Mouse (Mus musculus) embryonic facial prominence, embryonic 12.5 days (tissue): ENCODE measurements at regions not wholly inside any gene's neighbourhood (a gene's known extent, or its start where the extent isn't known, plus 50 kb on each side); places are given as distances from the start of the nearest gene placed in this dataset.

ENCODE experiments used
- ATAC-seq: fragments of 200-750 bp; cut with Nextera tagmentation; 2 replicates; pipeline ENCODE4 v1.8.0; 2017; ENCODE audit not compliant: insufficient number of reproducible peaks, insufficient read depth, low FRiP score, low TSS enrichment
- H3K27ac ChIP-seq: fragments of 300-500 bp; sonication (generic); 2 replicates; pipeline ENCODE4 v1.5.1; 2016; ENCODE audit warnings: mild to moderate bottlenecking
- H3K27me3 ChIP-seq: fragments of 300-500 bp; sonication (generic); 2 replicates; pipeline ENCODE4 v1.6.1; 2016; ENCODE audit warnings: mild to moderate bottlenecking, moderate library complexity
- H3K36me3 ChIP-seq: fragments of 300-500 bp; sonication (generic); 2 replicates; pipeline ENCODE4 v1.6.1; 2016; ENCODE audit warnings: mild to moderate bottlenecking
- H3K4me1 ChIP-seq: fragments of 300-500 bp; sonication (generic); 2 replicates; pipeline ENCODE4 v1.6.1; 2016
- H3K4me2 ChIP-seq: fragments of 300-500 bp; sonication (generic); replicated peaks from 2 replicates; pipeline ENCODE4 v1.6.1; 2016; ENCODE audit warnings: mild to moderate bottlenecking, moderate library complexity
- H3K4me3 ChIP-seq: fragments of 300-500 bp; sonication (generic); 2 replicates; pipeline ENCODE4 v1.5.1; 2016; ENCODE audit warnings: mild to moderate bottlenecking
- H3K9ac ChIP-seq: fragments of 300-500 bp; sonication (generic); 2 replicates; pipeline ENCODE4 v1.6.1; 2016; ENCODE audit warnings: mild to moderate bottlenecking, moderate library complexity
- H3K9me3 ChIP-seq: fragments of 300-500 bp; sonication (generic); 2 replicates; pipeline ENCODE4 v1.6.1; 2016; ENCODE audit warnings: mild to moderate bottlenecking, moderate library complexity
- WGBS: fragments of 180-500 bp; shearing (Covaris S2); methylation state at CpG from one replicate; pipeline ENCODE4 v1.1.7; 2016; 5-methylcytosine and 5-hydroxymethylcytosine counted together

DNA sequence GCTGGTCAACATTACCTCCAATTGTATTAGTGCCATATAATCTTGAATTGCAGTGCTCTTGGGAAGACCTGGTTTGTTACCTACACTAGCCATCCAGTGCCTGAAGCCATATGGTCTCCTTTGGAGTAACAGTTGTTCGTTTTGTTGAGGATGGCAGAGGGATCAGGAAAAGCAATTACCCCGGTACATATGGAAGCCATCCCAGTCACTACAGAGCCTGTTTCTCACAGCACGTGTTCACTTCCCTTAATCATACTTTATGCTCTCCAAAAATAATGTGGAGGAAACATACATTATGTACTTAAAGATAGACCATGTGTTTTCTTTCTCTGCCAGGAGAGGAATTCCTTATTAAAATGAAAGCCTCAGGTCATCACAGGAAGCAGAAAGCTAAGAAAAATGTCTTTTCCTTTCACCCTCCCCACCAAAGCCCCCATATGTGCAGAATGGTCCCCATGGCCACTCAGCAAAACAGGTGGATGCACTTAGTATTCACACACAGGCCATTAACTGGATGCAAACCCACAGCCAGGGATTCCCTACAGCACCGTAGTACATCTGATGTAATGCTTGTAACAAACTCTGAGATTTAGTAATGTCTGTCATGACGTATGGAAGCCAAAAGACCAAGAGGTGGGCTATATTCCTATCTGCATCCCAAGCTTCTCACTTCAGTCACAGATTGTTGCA lies 397.4 kb upstream of the Mctp2 start:
- Histone ChIP-seq H3K4me3 (no peak overlapping the region), H3K36me3 (no peaks in the 10 kb centered on the region), H3K27me3 (no peaks in the 10 kb centered on the region), H3K9me3 (no peaks in the 10 kb centered on the region), H3K27ac (no peak overlapping the region), H3K9ac (no peak overlapping the region), H3K4me1 (no peaks in the 10 kb centered on the region), H3K4me2 (no peak overlapping the region)
- WGBS, result 48% methylated on average over 5 of the region's 5 CpGs
- no peak for ATAC-seq

GRCm38 (mm10) chr7:72711193-72712131 lies 405.1 kb upstream of the Mctp2 start:
- no peak overlapping the region for H3K4me3 ChIP-seq
- no peak overlapping the region for H3K9ac ChIP-seq
- H3K27ac ChIP-seq, result peak overlapping the region; percentile 41; the same call in 1 of the 2 replicates
- H3K36me3 ChIP-seq, result no peaks in the 10 kb centered on the region
- 47% methylated on average over 8 of the region's 8 CpGs for WGBS
- peaks cover 14% of the 10 kb centered on the region for H3K4me1 ChIP-seq
- H3K4me2 ChIP-seq, result no peak overlapping the region
- ATAC-seq, result 0 out of 2 replicates have a peak, but pooled peaks have one; percentile 15
- H3K9me3 ChIP-seq, result no peaks in the 10 kb centered on the region
- no peaks in the 10 kb centered on the region for H3K27me3 ChIP-seq

DNA sequence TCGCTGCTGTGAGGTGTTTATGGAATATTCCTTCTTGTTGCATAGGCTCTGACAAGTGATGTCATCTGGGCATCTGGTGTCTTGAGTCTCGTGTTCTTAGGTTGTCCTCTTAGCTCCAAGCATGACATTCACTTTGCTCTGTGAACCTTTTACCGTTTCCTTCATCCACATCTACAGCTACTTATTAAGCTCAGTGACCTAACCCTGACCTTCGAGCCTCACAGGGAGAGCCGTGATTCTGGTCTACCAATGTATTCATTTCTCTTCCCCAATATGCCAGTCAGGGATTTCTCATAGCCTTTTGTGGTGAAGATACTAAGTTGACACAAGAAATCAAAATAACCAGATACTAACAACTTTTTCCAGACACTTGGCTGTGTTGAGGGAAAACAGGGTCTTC lies 409.0 kb upstream of the Mctp2 start:
- Histone ChIP-seq H3K9me3 (no peaks in the 10 kb centered on the region), H3K4me2 (no peak overlapping the region), H3K4me3 (no peak overlapping the region), H3K27me3 (no peaks in the 10 kb centered on the region), H3K36me3 (no peaks in the 10 kb centered on the region), H3K27ac (no peak overlapping the region), H3K4me1 (peaks cover 14% of the 10 kb centered on the region), H3K9ac (no peak overlapping the region)
- no peak for ATAC-seq
- WGBS, result 54% methylated on average over 5 of the region's 5 CpGs

GRCm38 (mm10) chr7:72716051-72716450 lies 409.6 kb upstream of the Mctp2 start:
- no peaks in the 10 kb centered on the region for H3K36me3 ChIP-seq
- H3K9ac ChIP-seq, result no peak overlapping the region
- H3K27ac ChIP-seq, result no peak overlapping the region
- peaks cover 10% of the 10 kb centered on the region for H3K4me1 ChIP-seq
- H3K9me3 ChIP-seq, result no peaks in the 10 kb centered on the region
- no peak overlapping the region for H3K4me2 ChIP-seq
- H3K4me3 ChIP-seq, result no peak overlapping the region
- no peaks in the 10 kb centered on the region for H3K27me3 ChIP-seq
- WGBS, result 55% methylated on average over 1 of the region's 1 CpGs
- no peak for ATAC-seq

GRCm38 (mm10) chr7:72726214-72726854 lies 419.9 kb upstream of the Mctp2 start:
- 29% methylated on average over 9 of the region's 9 CpGs for WGBS
- Histone ChIP-seq H3K4me3 (no peak overlapping the region), H3K4me1 (peaks cover 10% of the 10 kb centered on the region), H3K27ac (no peak overlapping the region), H3K4me2 (no peak overlapping the region), H3K9ac (no peak overlapping the region), H3K9me3 (no peaks in the 10 kb centered on the region), H3K36me3 (no peaks in the 10 kb centered on the region), H3K27me3 (no peaks in the 10 kb centered on the region)
- no peak for ATAC-seq

- WGBS, result 67% methylated on average over 8 of the region's 8 CpGs
- H3K9ac ChIP-seq, result no peak overlapping the region
Measured at GRCm38 (mm10) chr7:72737792-72738191, 431.4 kb upstream of the Mctp2 start.

GRCm38 (mm10) chr7:72738324-72738944 lies 432.0 kb upstream of the Mctp2 start:
- H3K27ac ChIP-seq, result no peak overlapping the region
- no peaks in the 10 kb centered on the region for H3K9me3 ChIP-seq
- H3K4me1 ChIP-seq, result peaks cover 9% of the 10 kb centered on the region
- no peak overlapping the region for H3K9ac ChIP-seq
- no peak overlapping the region for H3K4me3 ChIP-seq
- no peak for ATAC-seq
- H3K4me2 ChIP-seq, result no peak overlapping the region
- H3K27me3 ChIP-seq, result no peaks in the 10 kb centered on the region
- no peaks in the 10 kb centered on the region for H3K36me3 ChIP-seq
- WGBS, result 58% methylated on average over 13 of the region's 13 CpGs

More at GRCm38 (mm10) chr7:72737792-72738191, 431.4 kb upstream of the Mctp2 start:
- H3K4me3 ChIP-seq, result no peak overlapping the region
- H3K27ac ChIP-seq, result no peak overlapping the region
- H3K4me1 ChIP-seq, result peaks cover 9% of the 10 kb centered on the region
- H3K27me3 ChIP-seq, result no peaks in the 10 kb centered on the region
- H3K36me3 ChIP-seq, result no peaks in the 10 kb centered on the region
- 0 out of 2 replicates have a peak, but pooled peaks have one; percentile 60 for ATAC-seq
- H3K4me2 ChIP-seq, result no peak overlapping the region
- H3K9me3 ChIP-seq, result no peaks in the 10 kb centered on the region

GRCm38 (mm10) chr7:72742376-72742775 lies 436.0 kb upstream of the Mctp2 start:
- ATAC-seq, result no peak
- H3K27ac ChIP-seq, result no peak overlapping the region
- 66% methylated on average over 2 of the region's 2 CpGs for WGBS

GRCm38 (mm10) chr7:72751501-72751917 lies 445.1 kb upstream of the Mctp2 start:
- no peaks in the 10 kb centered on the region for H3K9me3 ChIP-seq
- WGBS, result 22% methylated on average over 10 of the region's 10 CpGs

More at GRCm38 (mm10) chr7:72742376-72742775, 436.0 kb upstream of the Mctp2 start:
- no peaks in the 10 kb centered on the region for H3K36me3 ChIP-seq
- H3K9me3 ChIP-seq, result no peaks in the 10 kb centered on the region
- H3K9ac ChIP-seq, result no peak overlapping the region
- no peaks in the 10 kb centered on the region for H3K27me3 ChIP-seq
- peaks cover 9% of the 10 kb centered on the region for H3K4me1 ChIP-seq
- no peak overlapping the region for H3K4me2 ChIP-seq
- H3K4me3 ChIP-seq, result no peak overlapping the region

DNA sequence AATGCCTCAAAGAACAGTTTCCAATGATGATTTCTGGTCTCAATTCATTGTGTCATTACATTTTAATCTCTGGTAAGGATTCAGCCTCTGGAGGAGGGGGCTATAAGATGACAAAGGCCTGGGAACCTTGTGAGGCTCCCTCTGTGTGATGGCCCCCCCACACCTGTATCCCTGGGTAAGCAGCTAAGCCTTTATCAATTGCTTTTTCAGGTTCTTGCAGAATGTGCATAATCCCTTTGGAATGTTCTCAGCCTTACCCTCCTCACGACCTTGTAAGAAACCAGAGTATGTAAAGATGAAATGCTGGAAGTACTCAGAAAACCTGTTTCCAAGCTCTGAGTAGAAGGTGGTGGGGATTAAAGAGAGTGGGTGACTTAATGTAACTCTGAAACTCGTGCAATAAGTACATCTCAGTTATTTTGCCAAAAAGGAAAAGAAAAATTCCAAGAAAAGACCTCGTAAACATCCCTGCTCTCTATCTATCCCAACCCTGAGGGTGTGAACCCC lies 446.7 kb upstream of the Mctp2 start:
- 46% methylated on average over 3 of the region's 3 CpGs for WGBS

More at GRCm38 (mm10) chr7:72751501-72751917, 445.1 kb upstream of the Mctp2 start:
- ATAC-seq, result 0 out of 2 replicates have a peak, but pooled peaks have one; percentile 41
- Histone ChIP-seq H3K9ac (no peak overlapping the region), H3K36me3 (no peaks in the 10 kb centered on the region), H3K4me3 (no peak overlapping the region), H3K27ac (0 out of 2 replicates have a peak overlapping the region, but pooled peaks have one; percentile 17), H3K4me1 (peaks cover 15% of the 10 kb centered on the region; the same call in 1 of the 2 replicates), H3K27me3 (no peaks in the 10 kb centered on the region; the same call in 1 of the 2 replicates), H3K4me2 (no peak overlapping the region)

GRCm38 (mm10) chr7:72762711-72763110 lies 456.3 kb upstream of the Mctp2 start:
- 28% methylated on average over 1 of the region's 1 CpGs for WGBS
- H3K4me3 ChIP-seq, result no peak overlapping the region
- H3K9me3 ChIP-seq, result no peaks in the 10 kb centered on the region
- H3K4me2 ChIP-seq, result no peak overlapping the region
- ATAC-seq, result no peak
- H3K27me3 ChIP-seq, result no peaks in the 10 kb centered on the region
- no peaks in the 10 kb centered on the region for H3K36me3 ChIP-seq
- H3K9ac ChIP-seq, result no peak overlapping the region
- peaks cover 4% of the 10 kb centered on the region; the same call in 1 of the 2 replicates for H3K4me1 ChIP-seq
- no peak overlapping the region for H3K27ac ChIP-seq

More for the DNA sequence above, 446.7 kb upstream of the Mctp2 start:
- Histone ChIP-seq H3K36me3 (no peaks in the 10 kb centered on the region), H3K4me2 (no peak overlapping the region), H3K27me3 (no peaks in the 10 kb centered on the region; the same call in 1 of the 2 replicates), H3K4me3 (no peak overlapping the region), H3K9ac (no peak overlapping the region), H3K27ac (no peak overlapping the region), H3K4me1 (peaks cover 15% of the 10 kb centered on the region; the same call in 1 of the 2 replicates), H3K9me3 (no peaks in the 10 kb centered on the region)
- ATAC-seq, result no peak
